Mouse (Mus musculus) olfactory bulb, adult 2 months (tissue): ENCODE data around the gene Supt4a.

ENCODE experiments used
- CTCF ChIP-seq: fragments of 200-500 bp; IDR thresholded peaks from 2 replicates; pipeline ENCODE4 v1.5.1; 2012; ENCODE audit warnings: low read depth, mild to moderate bottlenecking, low read length, moderate library complexity; ENCODE audit not compliant: insufficient read depth
- POLR2A ChIP-seq: fragments of 200-500 bp; IDR thresholded peaks from 2 replicates; pipeline ENCODE4 v1.6.1; 2012; ENCODE audit warnings: mild to moderate bottlenecking, low read depth, low read length, moderate library complexity; ENCODE audit not compliant: insufficient read depth

- TF ChIP-seq CTCF (no peak), POLR2A (no peak)
Observed at GRCm38 (mm10) chr11:87756251-87756820, 19.0 kb downstream of the Supt4a start.
